Mouse (Mus musculus) forebrain, embryonic 14.5 days (tissue): ENCODE results near the gene Vill. TPM values are rescaled to one million over a fixed set of nuclear protein-coding genes. Genes with fewer than 3 reads are reported as not detected.

Experiments used
- ATAC-seq: fragments of 200-750 bp; cut with Nextera tagmentation; 2 replicates; pipeline ENCODE4 v1.8.0; 2017; ENCODE audit warnings: mild to moderate bottlenecking, moderate library complexity
- DNase-seq: peaks from one replicate; pipeline ENCODE4 v3.0.0-alpha.2; 2015; ENCODE audit warnings: low spot score
- H3K27ac ChIP-seq: fragments of 300-500 bp; sonication (generic); 2 replicates; pipeline ENCODE4 v1.5.1; 2014; ENCODE audit warnings: low read depth, mild to moderate bottlenecking, control low read depth, low read length, moderate library complexity
- H3K27me3 ChIP-seq: fragments of 300-500 bp; sonication (generic); replicated peaks from 2 replicates; pipeline ENCODE4 v1.6.1; 2014; ENCODE audit warnings: low read length, control low read depth, mixed read lengths; ENCODE audit not compliant: control insufficient read depth, insufficient read depth
- H3K36me3 ChIP-seq: fragments of 300-500 bp; sonication (generic); 2 replicates; pipeline ENCODE4 v1.6.1; 2014; ENCODE audit warnings: low read length, control low read depth; ENCODE audit not compliant: control insufficient read depth, insufficient read depth
- H3K4me1 ChIP-seq: fragments of 300-500 bp; sonication (generic); 2 replicates; pipeline ENCODE4 v1.6.1; 2014; ENCODE audit warnings: antibody characterized with exemption, low read length, control low read depth; ENCODE audit not compliant: control insufficient read depth, insufficient read depth
- H3K4me2 ChIP-seq: fragments of 300-500 bp; sonication (generic); 2 replicates; pipeline ENCODE4 v1.6.1; 2014; ENCODE audit warnings: mild to moderate bottlenecking, control low read depth, low read length
- H3K4me3 ChIP-seq: fragments of 300-500 bp; sonication (generic); 2 replicates; pipeline ENCODE4 v1.5.1; 2014; ENCODE audit warnings: low read depth, low read length, control low read depth
- H3K9ac ChIP-seq: fragments of 300-500 bp; sonication (generic); 2 replicates; pipeline ENCODE4 v1.6.1; 2014; ENCODE audit warnings: mild to moderate bottlenecking, low read length, control low read depth, moderate library complexity
- H3K9me3 ChIP-seq: fragments of 300-500 bp; sonication (generic); replicated peaks from 2 replicates; pipeline ENCODE4 v1.6.1; 2016; ENCODE audit warnings: low read length, control low read depth, mixed read lengths; ENCODE audit not compliant: control insufficient read depth
- WGBS: fragments of 180-500 bp; shearing (Covaris S2); extraction: QIAGEN DNeasy Blood & Tissue Kit; methylation state at CpG from one replicate; pipeline ENCODE4 v1.1.7; 2014; 5-methylcytosine and 5-hydroxymethylcytosine counted together
- polyA plus RNA-seq: library from polyadenylated mRNA; unstranded; fragments of >200 nt; fragmentation: Nextera tagmentation; extraction: Ambion mirVana; gene quantifications from 2 replicates; pipeline ENCODE4 v1.2.1, GENCODE M21; 2014

Vill gene
- polyA plus RNA-seq, 1 experiment from 2014 or later, result 4.0 TPM

- Histone ChIP-seq H3K9me3 (no peaks in the 10 kb centered on the region), H3K9ac (peak overlapping the region; percentile 2; the same call in 1 of the 2 replicates), H3K4me2 (no peak overlapping the region), H3K4me3 (no peak overlapping the region), H3K27me3 (no peaks in the 10 kb centered on the region), H3K4me1 (peaks cover 35% of the 10 kb centered on the region), H3K27ac (peak overlapping the region; percentile 46; the same call in 1 of the 2 replicates), H3K36me3 (no peaks in the 10 kb centered on the region; the same call in 1 of the 2 replicates)
- WGBS, result 50% methylated on average over 19 of the region's 19 CpGs
- DNase-seq (peak; percentile 82), ATAC-seq (peak; percentile 59)
Observed at GRCm38 (mm10) chr9:119033111-119033921, 19.3 kb upstream of the Vill start.

DNA sequence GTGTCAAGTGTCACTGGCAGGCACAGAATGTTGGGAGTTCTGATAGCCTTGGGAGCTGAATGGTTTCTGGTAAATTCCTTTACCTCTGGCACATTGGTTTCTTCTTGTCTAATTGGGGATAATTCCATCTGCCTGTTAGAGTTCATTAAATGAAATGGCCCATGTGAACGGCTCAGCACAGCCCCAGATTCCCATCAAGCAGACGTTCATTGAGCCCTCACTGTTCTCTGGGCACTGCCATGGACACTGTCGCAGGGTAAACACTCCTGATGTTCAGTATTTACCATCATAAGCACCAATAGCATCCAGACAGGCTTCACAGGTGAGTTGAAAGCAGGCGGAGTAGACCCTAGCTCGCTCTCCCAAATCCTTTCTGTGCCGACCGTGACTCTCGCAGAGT lies 18.5 kb upstream of the Vill start:
- ATAC-seq (0 out of 2 replicates have a peak, but pooled peaks have one; percentile 16), DNase-seq (no peak)
- no peak overlapping the region for H3K4me3 ChIP-seq
- H3K9me3 ChIP-seq, result no peaks in the 10 kb centered on the region
- H3K27ac ChIP-seq, result no peak overlapping the region
- WGBS, result 47% methylated on average over 8 of the region's 8 CpGs
- H3K9ac ChIP-seq, result no peak overlapping the region
- no peak overlapping the region for H3K4me2 ChIP-seq
- peaks cover 35% of the 10 kb centered on the region for H3K4me1 ChIP-seq
- no peaks in the 10 kb centered on the region for H3K27me3 ChIP-seq
- no peaks in the 10 kb centered on the region; the same call in 1 of the 2 replicates for H3K36me3 ChIP-seq

GRCm38 (mm10) chr9:119034676-119035665 lies 17.6 kb upstream of the Vill start:
- Histone ChIP-seq H3K9me3 (no peaks in the 10 kb centered on the region), H3K36me3 (no peaks in the 10 kb centered on the region; the same call in 1 of the 2 replicates), H3K27ac (no peak overlapping the region), H3K4me3 (no peak overlapping the region), H3K9ac (no peak overlapping the region), H3K4me1 (peaks cover 35% of the 10 kb centered on the region), H3K4me2 (no peak overlapping the region), H3K27me3 (no peaks in the 10 kb centered on the region)
- DNase-seq (peak; percentile 45), ATAC-seq (no peak)
- WGBS, result 34% methylated on average over 29 of the region's 29 CpGs

- no peak overlapping the region for H3K27ac ChIP-seq
- no peaks in the 10 kb centered on the region for H3K27me3 ChIP-seq
- H3K4me2 ChIP-seq, result no peak overlapping the region
- no peak for DNase-seq
- H3K4me1 ChIP-seq, result peaks cover 35% of the 10 kb centered on the region
- peaks cover 3% of the 10 kb centered on the region; the same call in 1 of the 2 replicates for H3K36me3 ChIP-seq
- no peak for ATAC-seq
- WGBS, result 66% methylated on average over 7 of the region's 7 CpGs
- no peak overlapping the region for H3K9ac ChIP-seq
- H3K9me3 ChIP-seq, result no peaks in the 10 kb centered on the region
- H3K4me3 ChIP-seq, result no peak overlapping the region
Observed at GRCm38 (mm10) chr9:119035836-119036235, 16.7 kb upstream of the Vill start.

GRCm38 (mm10) chr9:119037076-119037730 lies 15.4 kb upstream of the Vill start:
- 0 out of 2 replicates have a peak, but pooled peaks have one; percentile 10 for ATAC-seq
- Histone ChIP-seq H3K4me1 (peaks cover 31% of the 10 kb centered on the region), H3K9ac (no peak overlapping the region), H3K27ac (peak overlapping the region; percentile 48; the same call in 1 of the 2 replicates), H3K4me3 (no peak overlapping the region), H3K27me3 (no peaks in the 10 kb centered on the region), H3K9me3 (no peaks in the 10 kb centered on the region), H3K4me2 (no peak overlapping the region), H3K36me3 (peaks cover 8% of the 10 kb centered on the region; the same call in 1 of the 2 replicates)
- WGBS, result 43% methylated on average over 15 of the region's 15 CpGs
- peak; percentile 82 for DNase-seq

DNA sequence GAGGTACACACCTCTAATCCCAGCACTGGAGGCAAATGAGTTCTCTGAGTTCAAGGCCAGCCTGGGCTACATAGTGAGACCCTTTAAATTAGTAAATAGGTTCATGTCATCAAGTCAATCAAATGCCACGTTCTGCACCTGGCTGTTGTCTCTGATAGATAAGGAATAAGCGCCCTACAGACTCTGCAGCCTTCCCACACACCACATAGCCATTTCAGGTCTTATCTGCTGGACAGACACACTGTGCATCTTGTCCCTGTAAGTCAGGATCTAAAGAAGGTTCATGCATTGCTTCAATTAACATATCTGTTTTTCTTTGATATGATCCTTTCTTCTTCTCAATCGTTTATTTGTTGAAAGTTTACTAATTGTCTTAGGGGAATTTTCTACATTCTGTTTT lies 14.0 kb upstream of the Vill start:
- ATAC-seq (no peak), DNase-seq (no peak)
- H3K9ac ChIP-seq, result no peak overlapping the region
- no peak overlapping the region for H3K4me2 ChIP-seq
- no peak overlapping the region for H3K27ac ChIP-seq
- 92% methylated on average over 3 of the region's 3 CpGs for WGBS
- H3K4me1 ChIP-seq, result peaks cover 18% of the 10 kb centered on the region
- no peaks in the 10 kb centered on the region for H3K27me3 ChIP-seq
- H3K4me3 ChIP-seq, result no peak overlapping the region
- no peaks in the 10 kb centered on the region for H3K9me3 ChIP-seq
- peaks cover 8% of the 10 kb centered on the region; the same call in 1 of the 2 replicates for H3K36me3 ChIP-seq

GRCm38 (mm10) chr9:119040101-119040775 lies 12.3 kb upstream of the Vill start:
- H3K4me1 ChIP-seq, result peaks cover 2% of the 10 kb centered on the region; the same call in 1 of the 2 replicates
- ATAC-seq (no peak), DNase-seq (peak; percentile 42)
- H3K9ac ChIP-seq, result no peak overlapping the region
- WGBS, result 79% methylated on average over 15 of the region's 15 CpGs
- no peak overlapping the region for H3K4me2 ChIP-seq
- H3K9me3 ChIP-seq, result no peaks in the 10 kb centered on the region
- H3K27ac ChIP-seq, result no peak overlapping the region
- peaks cover 8% of the 10 kb centered on the region; the same call in 1 of the 2 replicates for H3K36me3 ChIP-seq
- no peaks in the 10 kb centered on the region for H3K27me3 ChIP-seq
- H3K4me3 ChIP-seq, result no peak overlapping the region
